8 mouse cellular contexts compared by ENCODE assay signal in genomic region chr7:25283637-25284036, GRCm38 (mm10). TPM values are rescaled to one million over a fixed set of nuclear protein-coding genes. Genes with fewer than 3 reads are reported as not detected.
A peak's percentile ranks its signal among the peaks of the same experiment; 100 is the strongest.
DNase-seq lines count a peak whose midpoint lies in the region; ATAC-seq and TF ChIP-seq lines count a peak whose summit lies in the region.

No protein-coding gene starts in this region.

- TF ChIP-seq CTCF in thymus, adult 2 months (IDR thresholded peaks at IDR 0.05; ENCODE audit: borderline replicate concordance, control insufficient read depth, extremely low read depth, insufficient read depth, low read length, poor library complexity): no peak

- peaks cover 36% of the 10 kb centered on the region for H3K36me3 ChIP-seq in thymus, adult 2 months (ENCODE audit: control insufficient read depth, insufficient read depth, low read length)
- peaks cover 40% of the 10 kb centered on the region for H3K36me3 ChIP-seq in hindbrain, embryonic 14.5 days (replicated peaks; ENCODE audit: control insufficient read depth, insufficient read depth)
- H3K36me3 ChIP-seq in midbrain, embryonic 12.5 days: peaks cover 41% of the 10 kb centered on the region

- no peak for ATAC-seq in hindbrain, embryonic 14.5 days (ENCODE audit: low FRiP score)
- ATAC-seq in midbrain, embryonic 12.5 days (ENCODE audit: low FRiP score, low read depth): no peak

- peak overlapping the region; percentile 80 for H3K9ac ChIP-seq in hindbrain, embryonic 14.5 days
- peak overlapping the region; percentile 86 for H3K9ac ChIP-seq in midbrain, embryonic 12.5 days (replicated peaks)

- H3K4me3 ChIP-seq in thymus, adult 2 months (ENCODE audit: control insufficient read depth, insufficient read depth, low read length): peak overlapping the region; percentile 58
- H3K4me3 ChIP-seq in hindbrain, embryonic 14.5 days (replicated peaks; ENCODE audit: low read length): peak overlapping the region; percentile 82
- H3K4me3 ChIP-seq in midbrain, embryonic 12.5 days: peak overlapping the region; percentile 81

- no peak for TF ChIP-seq POLR2A in thymus, adult 2 months (IDR thresholded peaks at IDR 0.05; ENCODE audit: control insufficient read depth, extremely low read depth, insufficient read depth, low read length, poor library complexity)

- peaks cover 40% of the 10 kb centered on the region for H3K4me1 ChIP-seq in thymus, adult 2 months (replicated peaks; ENCODE audit: control insufficient read depth, insufficient read depth, low read length)
- H3K4me1 ChIP-seq in hindbrain, embryonic 14.5 days (replicated peaks; ENCODE audit: control insufficient read depth, insufficient read depth, low read length): peaks cover 43% of the 10 kb centered on the region
- peaks cover 44% of the 10 kb centered on the region for H3K4me1 ChIP-seq in midbrain, embryonic 12.5 days

- peak overlapping the region; percentile 79 for H3K4me2 ChIP-seq in hindbrain, embryonic 14.5 days (replicated peaks)
- peak overlapping the region; percentile 94 for H3K4me2 ChIP-seq in midbrain, embryonic 12.5 days (replicated peaks)

- DNase-seq in cerebellum, postnatal 25 days: peak; percentile 30 to 37
- no peak for DNase-seq in cerebellum, adult 9-10 months
- no peak for DNase-seq in thymus, adult 2 months
- no peak for DNase-seq in thymus, postnatal 25 days
- no peak for DNase-seq in hindbrain, embryonic 14.5 days (ENCODE audit: low spot score)
- DNase-seq in right cerebral cortex, postnatal 25 days: no peak
- DNase-seq in left cerebral cortex, postnatal 4 days: no peak

- no peaks in the 10 kb centered on the region for H3K9me3 ChIP-seq in hindbrain, embryonic 14.5 days (ENCODE audit: control insufficient read depth, low read length)
- H3K9me3 ChIP-seq in midbrain, embryonic 12.5 days: no peaks in the 10 kb centered on the region

- H3K27ac ChIP-seq in thymus, adult 2 months (ENCODE audit: control insufficient read depth, insufficient read depth, low read length): no peak overlapping the region
- H3K27ac ChIP-seq in hindbrain, embryonic 14.5 days: peak overlapping the region; percentile 99
- H3K27ac ChIP-seq in midbrain, embryonic 12.5 days (replicated peaks): peak overlapping the region; percentile 99

- 23% methylated on average over 5 of the region's 5 CpGs for WGBS in thymus, adult 2 months
- 24% methylated on average over 5 of the region's 5 CpGs for WGBS in hindbrain, embryonic 14.5 days
- 24% methylated on average over 5 of the region's 5 CpGs for WGBS in midbrain, embryonic 12.5 days

- intact Hi-C loops in left cerebral cortex, postnatal 4 days (cut with DNase I): no loop called here

- H3K27me3 ChIP-seq in thymus, adult 2 months (ENCODE audit: control insufficient read depth, insufficient read depth, low read length): no peaks in the 10 kb centered on the region
- H3K27me3 ChIP-seq in hindbrain, embryonic 14.5 days (ENCODE audit: control insufficient read depth, insufficient read depth, low read length): no peaks in the 10 kb centered on the region
- H3K27me3 ChIP-seq in midbrain, embryonic 12.5 days: no peaks in the 10 kb centered on the region

RNA-seq across cellular contexts. Expression of gene Pafah1b3, which starts 14.1 kb away (rescaled TPM):
- 138 and 140 TPM in 2 replicates for polyA plus RNA-seq in thymus, adult 2 months (2012; rRNA removed)
- 523 and 576 TPM in 2 replicates for polyA plus RNA-seq in hindbrain, embryonic 14.5 days (2014; fragmentation: Nextera tagmentation; extraction: Ambion mirVana)
- polyA plus RNA-seq in midbrain, embryonic 12.5 days (2016; fragmentation: Nextera tagmentation; extraction: Ambion mirVana): 399 and 410 TPM in 2 replicates
- total RNA-seq in left cerebral cortex, postnatal 4 days (2021): 100 to 1,000 TPM; 234 to 250 TPM

RNA-seq across cellular contexts. Expression of gene Cic, which starts 16.1 kb away (rescaled TPM):
- polyA plus RNA-seq in thymus, adult 2 months (2012; rRNA removed): 270 and 297 TPM in 2 replicates
- polyA plus RNA-seq in hindbrain, embryonic 14.5 days (2014; fragmentation: Nextera tagmentation; extraction: Ambion mirVana): 42.5 and 47.5 TPM in 2 replicates
- polyA plus RNA-seq in midbrain, embryonic 12.5 days (2016; fragmentation: Nextera tagmentation; extraction: Ambion mirVana): 39.4 and 40.8 TPM in 2 replicates
- 100 to 1,000 TPM; 324 to 333 TPM for total RNA-seq in left cerebral cortex, postnatal 4 days (2021)

RNA-seq across cellular contexts. Expression of gene Prr19, which starts 17.6 kb away (rescaled TPM):
- polyA plus RNA-seq in thymus, adult 2 months (2012; rRNA removed): 0.08 TPM in 1 of 2 replicates, not detected in the other
- 4.2 and 5.2 TPM in 2 replicates for polyA plus RNA-seq in hindbrain, embryonic 14.5 days (2014; fragmentation: Nextera tagmentation; extraction: Ambion mirVana)
- 1.3 and 1.7 TPM in 2 replicates for polyA plus RNA-seq in midbrain, embryonic 12.5 days (2016; fragmentation: Nextera tagmentation; extraction: Ambion mirVana)
- under 1 TPM; 0.52 to 0.87 TPM for total RNA-seq in left cerebral cortex, postnatal 4 days (2021)

RNA-seq across cellular contexts. Expression of gene Tmem145, which starts 22.3 kb away (rescaled TPM):
- polyA plus RNA-seq in thymus, adult 2 months (2012; rRNA removed): 0.08 and 0.13 TPM in 2 replicates
- 74.9 and 81.2 TPM in 2 replicates for polyA plus RNA-seq in hindbrain, embryonic 14.5 days (2014; fragmentation: Nextera tagmentation; extraction: Ambion mirVana)
- 20.1 and 21.4 TPM in 2 replicates for polyA plus RNA-seq in midbrain, embryonic 12.5 days (2016; fragmentation: Nextera tagmentation; extraction: Ambion mirVana)
- 100 to 1,000 TPM in 1 of 2 experiments, 10 to 100 TPM in 1; 99.6 to 104 TPM for total RNA-seq in left cerebral cortex, postnatal 4 days (2021)

RNA-seq across cellular contexts. Expression of gene Erf, which starts 33.1 kb away (rescaled TPM):
- polyA plus RNA-seq in thymus, adult 2 months (2012; rRNA removed): 59.4 and 60.4 TPM in 2 replicates
- polyA plus RNA-seq in hindbrain, embryonic 14.5 days (2014; fragmentation: Nextera tagmentation; extraction: Ambion mirVana): 5.7 and 6.7 TPM in 2 replicates
- 8.8 and 10.0 TPM in 2 replicates for polyA plus RNA-seq in midbrain, embryonic 12.5 days (2016; fragmentation: Nextera tagmentation; extraction: Ambion mirVana)
- total RNA-seq in left cerebral cortex, postnatal 4 days (2021): 10 to 100 TPM; 29.4 to 36.1 TPM

Comparison
In these comparisons a context has a peak if more than half of its experiments do, and no peak if none do; other contexts are left out.
1. DNase-seq: peak in cerebellum, postnatal 25 days (2 of 2); none in cerebellum, adult 9-10 months (single experiment), thymus, adult 2 months (single experiment), thymus, postnatal 25 days (single experiment), hindbrain, embryonic 14.5 days (single experiment), right cerebral cortex, postnatal 25 days (single experiment) and left cerebral cortex, postnatal 4 days (single experiment).
2. Peak in every context shown above with its lines, with median percentiles within 50 percentile points of each other: H3K4me3 ChIP-seq.